Mouse (Mus musculus) heart, adult 11 months (tissue): Measurements from ENCODE around the gene Tmem94.

Experiments
- DNase-seq: peaks from one replicate; pipeline ENCODE4 v3.0.0; 2022

The Tmem94 gene

DNA sequence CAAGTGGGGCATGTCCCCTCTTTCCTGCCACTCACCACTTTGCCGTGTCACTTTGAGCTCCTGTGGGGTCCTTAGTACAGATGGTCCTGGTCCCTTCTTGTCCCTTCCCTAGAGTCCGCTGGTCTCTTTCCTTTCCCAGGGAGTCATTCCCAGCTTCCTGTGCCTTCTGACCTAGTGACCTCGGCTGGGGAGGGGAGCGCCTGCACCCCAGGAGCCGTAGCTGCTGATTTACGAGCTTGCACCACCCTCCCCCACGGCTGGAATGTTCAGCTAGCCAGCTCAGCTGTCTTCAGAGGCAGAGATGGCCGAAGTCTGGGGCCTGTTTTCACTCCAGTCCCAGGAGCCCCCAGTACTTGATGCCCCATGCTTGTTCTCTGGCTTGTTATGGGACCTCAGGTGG lies 67.3 kb downstream of the Tmem94 start:
- DNase-seq = peak; percentile 96

DNA sequence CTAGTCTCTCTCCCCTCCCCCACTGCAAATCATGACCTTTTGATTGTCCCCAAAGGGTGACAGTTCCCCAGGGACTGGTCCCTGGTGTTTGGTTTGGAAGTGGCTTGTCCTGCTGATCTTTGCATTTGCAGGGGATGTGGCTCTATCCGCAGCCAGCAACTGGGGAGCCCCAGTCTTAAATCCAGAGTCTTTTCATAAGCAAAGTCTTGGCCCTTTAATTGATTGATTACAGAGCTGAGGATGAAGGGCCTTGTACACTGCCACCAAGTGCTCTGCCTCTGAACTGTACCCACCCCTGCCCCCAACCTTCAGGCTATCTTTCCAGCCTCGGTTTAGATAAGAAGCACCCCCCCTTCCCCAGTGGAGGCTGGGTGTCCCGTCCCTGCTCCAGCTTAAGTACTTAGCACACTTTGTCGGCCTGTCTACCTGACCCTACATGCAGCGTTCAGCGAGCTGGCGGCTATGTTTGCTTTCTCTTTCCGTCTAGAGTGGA lies 67.8 kb downstream of the Tmem94 start:
- DNase-seq = no peak

- DNase-seq = no peak
These were observed 68.8 kb downstream of the Tmem94 start for GRCm38 (mm10) chr11:115834033-115834432.

GRCm38 (mm10) chr11:115836656-115837395 lies 71.6 kb downstream of the Tmem94 start:
- no peak for DNase-seq

GRCm38 (mm10) chr11:115837606-115838345 lies 72.5 kb downstream of the Tmem94 start:
- no peak for DNase-seq

- peak; percentile 95 for DNase-seq
These were observed 73.7 kb downstream of the Tmem94 start for GRCm38 (mm10) chr11:115838895-115839311.

DNA sequence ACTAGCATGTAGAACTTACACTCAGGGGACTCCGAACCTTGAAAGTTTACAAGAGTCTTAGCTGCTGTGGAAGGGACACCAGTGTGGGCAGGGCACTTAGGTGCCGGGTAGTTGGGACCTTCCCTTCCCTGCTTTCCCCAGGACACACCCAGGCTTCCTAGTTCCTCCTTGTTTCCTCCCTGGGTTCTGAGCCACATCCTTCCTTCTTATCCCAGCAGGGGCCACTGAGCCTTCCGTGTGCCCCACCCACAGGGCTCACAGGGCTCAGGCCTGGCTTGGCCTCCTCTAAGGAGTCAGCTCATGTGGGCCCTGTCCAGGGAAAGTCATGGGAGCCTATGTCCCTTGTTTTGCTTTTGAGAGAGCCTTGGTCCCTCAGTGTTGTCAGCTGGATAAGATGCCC lies 74.5 kb downstream of the Tmem94 start:
- DNase-seq = no peak

GRCm38 (mm10) chr11:115841044-115841443 lies 75.8 kb downstream of the Tmem94 start:
- no peak for DNase-seq

DNA sequence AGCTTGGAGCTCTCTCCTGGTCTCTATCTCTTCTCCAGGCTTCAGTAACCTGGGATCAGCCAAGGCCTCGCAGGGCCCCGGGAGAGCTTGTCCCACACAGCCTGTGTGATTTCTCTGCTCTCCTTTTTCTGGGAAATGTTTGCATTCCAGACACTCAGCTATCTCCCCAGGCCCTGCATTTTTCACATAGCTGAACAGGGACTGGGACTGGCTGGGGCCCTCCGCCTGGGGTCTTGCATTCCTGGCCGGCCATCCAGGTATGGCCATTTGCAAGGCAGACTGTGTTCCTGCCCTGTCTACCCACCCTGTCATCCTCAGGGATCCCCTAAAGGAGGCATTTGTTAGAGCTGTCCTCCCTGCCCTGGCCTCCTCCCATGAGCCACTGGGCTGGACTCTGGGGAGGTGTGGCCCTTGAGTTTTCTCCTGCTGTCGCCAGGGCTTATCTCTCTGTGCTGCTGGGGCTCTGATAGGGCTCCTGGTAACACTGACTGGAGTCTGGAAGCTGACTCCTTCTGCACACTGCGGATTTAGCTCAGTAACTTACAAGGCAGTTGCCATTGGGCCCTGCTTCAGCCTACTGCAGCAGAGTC lies 76.8 kb downstream of the Tmem94 start:
- peak; percentile 98 for DNase-seq

DNA sequence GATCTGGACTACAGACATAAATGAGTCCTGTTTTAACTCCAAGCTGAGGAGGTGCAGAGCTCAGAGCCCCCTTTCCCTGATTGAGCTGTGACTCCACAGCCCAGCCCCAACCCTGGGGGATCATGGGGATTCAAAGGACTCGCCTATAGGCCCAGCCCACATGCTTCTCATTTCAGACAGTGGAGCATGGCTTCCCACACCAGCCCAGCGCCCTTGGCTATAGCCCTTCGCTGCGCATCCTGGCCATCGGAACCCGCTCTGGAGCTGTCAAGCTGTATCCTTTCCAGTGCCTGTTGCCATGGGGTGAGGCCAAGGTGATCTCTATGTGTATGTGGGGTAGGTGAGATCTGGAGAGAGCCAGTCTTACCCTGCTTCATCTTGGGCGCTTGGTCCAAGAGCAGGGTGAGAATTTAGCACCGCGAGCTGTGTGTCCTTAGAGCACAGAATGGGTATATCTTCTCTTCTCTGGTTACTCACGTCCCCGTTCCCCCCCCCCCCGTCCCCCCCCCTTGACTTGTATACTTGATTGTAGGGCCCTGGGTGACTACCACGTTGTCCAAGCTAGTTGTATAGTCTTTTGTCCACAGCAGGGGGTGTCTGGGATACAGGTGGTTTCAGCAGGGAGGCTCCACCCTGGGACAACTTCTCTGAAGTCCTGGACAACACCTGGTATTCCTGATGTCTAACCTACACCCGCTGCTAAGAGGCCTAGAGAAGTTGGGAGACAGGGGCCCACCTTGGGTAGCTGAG lies 78.1 kb downstream of the Tmem94 start:
- DNase-seq = no peak

GRCm38 (mm10) chr11:115843891-115844239 lies 78.6 kb downstream of the Tmem94 start:
- no peak for DNase-seq

GRCm38 (mm10) chr11:115844240-115844639 lies 79.0 kb downstream of the Tmem94 start:
- DNase-seq = no peak

DNA sequence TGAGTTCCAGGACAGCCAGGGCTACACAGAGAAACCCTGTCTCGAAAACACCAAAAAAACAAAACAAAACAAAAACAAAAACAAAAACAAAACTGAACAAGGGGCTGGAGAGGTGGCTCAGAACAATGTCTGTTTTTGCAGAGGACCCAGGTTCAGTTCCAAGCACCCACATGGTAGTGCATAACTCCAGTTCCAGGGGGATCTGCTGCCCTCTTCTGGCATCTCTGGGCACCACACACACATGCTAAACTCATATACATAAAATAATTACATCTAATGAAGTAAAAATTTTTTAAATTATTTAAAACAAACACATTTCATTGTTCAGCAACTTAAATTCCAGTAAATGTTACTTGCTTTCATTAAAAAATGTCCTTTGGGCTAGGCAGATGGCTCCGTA lies 80.6 kb downstream of the Tmem94 start:
- DNase-seq = no peak
